Mouse (Mus musculus): ENCODE measurements around the gene Dock7. TPM values are rescaled to one million over a fixed set of nuclear protein-coding genes. Genes with fewer than 3 reads are reported as not detected.

Gene Dock7
- polyA plus RNA-seq, 1 experiment from 2014 or later = 46.6 TPM

- DNase-seq (ENCODE audit: low spot score) = no peak
- H3K9me3 ChIP-seq = no peaks in the 10 kb centered on the region
- no peaks in the 10 kb centered on the region for H3K27me3 ChIP-seq (ENCODE audit: insufficient read depth, poor library complexity, severe bottlenecking)
- no peak overlapping the region for H3K27ac ChIP-seq
- no peaks in the 10 kb centered on the region for H3K36me3 ChIP-seq
- no peak overlapping the region for H3K4me3 ChIP-seq
- 90% methylated on average over 1 of the region's 1 CpGs for WGBS
- H3K4me1 ChIP-seq = no peaks in the 10 kb centered on the region
These were observed 20.5 kb upstream of the Dock7 start for GRCm38 (mm10) chr4:99141171-99141570.

GRCm38 (mm10) chr4:99137986-99138641 is 17.4 kb upstream of the Dock7 start:
- no peak overlapping the region for H3K4me3 ChIP-seq
- H3K9me3 ChIP-seq = no peaks in the 10 kb centered on the region
- 79% methylated on average over 8 of the region's 8 CpGs for WGBS
- no peaks in the 10 kb centered on the region for H3K36me3 ChIP-seq
- no peaks in the 10 kb centered on the region for H3K4me1 ChIP-seq
- DNase-seq (ENCODE audit: low spot score) = no peak
- no peaks in the 10 kb centered on the region for H3K27me3 ChIP-seq (ENCODE audit: insufficient read depth, poor library complexity, severe bottlenecking)
- H3K27ac ChIP-seq = no peak overlapping the region

- Histone ChIP-seq H3K4me1 (no peaks in the 10 kb centered on the region), H3K27ac (no peak overlapping the region), H3K4me3 (no peak overlapping the region), H3K36me3 (no peaks in the 10 kb centered on the region), H3K27me3 (ENCODE audit: insufficient read depth, poor library complexity, severe bottlenecking) (no peaks in the 10 kb centered on the region), H3K9me3 (no peaks in the 10 kb centered on the region)
- no peak for DNase-seq (ENCODE audit: low spot score)
- WGBS = 55% methylated on average over 3 of the region's 3 CpGs
These were observed 13.8 kb upstream of the Dock7 start for GRCm38 (mm10) chr4:99134522-99134921.

GRCm38 (mm10) chr4:99133326-99133725 is 12.6 kb upstream of the Dock7 start:
- no peak for DNase-seq (ENCODE audit: low spot score)
- 91% methylated on average over 8 of the region's 8 CpGs for WGBS
- H3K4me3 ChIP-seq = no peak overlapping the region
- no peaks in the 10 kb centered on the region for H3K36me3 ChIP-seq
- H3K9me3 ChIP-seq = no peaks in the 10 kb centered on the region
- no peaks in the 10 kb centered on the region for H3K4me1 ChIP-seq
- no peak overlapping the region for H3K27ac ChIP-seq
- H3K27me3 ChIP-seq (ENCODE audit: insufficient read depth, poor library complexity, severe bottlenecking) = no peaks in the 10 kb centered on the region

- WGBS = 79% methylated on average over 6 of the region's 6 CpGs
- H3K4me1 ChIP-seq = no peaks in the 10 kb centered on the region
These were observed 12.0 kb upstream of the Dock7 start for GRCm38 (mm10) chr4:99132686-99133085.

GRCm38 (mm10) chr4:99131227-99131653 is 10.5 kb upstream of the Dock7 start:
- Histone ChIP-seq H3K36me3 (no peaks in the 10 kb centered on the region), H3K4me3 (no peak overlapping the region), H3K27me3 (ENCODE audit: insufficient read depth, poor library complexity, severe bottlenecking) (no peaks in the 10 kb centered on the region), H3K27ac (no peak overlapping the region), H3K4me1 (no peaks in the 10 kb centered on the region), H3K9me3 (no peaks in the 10 kb centered on the region)
- WGBS = 74% methylated on average over 9 of the region's 9 CpGs
- no peak for DNase-seq (ENCODE audit: low spot score)

More at GRCm38 (mm10) chr4:99132686-99133085, 12.0 kb upstream of the Dock7 start:
- no peak for DNase-seq (ENCODE audit: low spot score)
- H3K27me3 ChIP-seq (ENCODE audit: insufficient read depth, poor library complexity, severe bottlenecking) = no peaks in the 10 kb centered on the region
- H3K36me3 ChIP-seq = no peaks in the 10 kb centered on the region
- H3K27ac ChIP-seq = no peak overlapping the region
- H3K4me3 ChIP-seq = no peak overlapping the region
- no peaks in the 10 kb centered on the region for H3K9me3 ChIP-seq

GRCm38 (mm10) chr4:99123546-99123945 is 2.8 kb upstream of the Dock7 start:
- 61% methylated on average over 3 of the region's 3 CpGs for WGBS
- no peaks in the 10 kb centered on the region for H3K9me3 ChIP-seq
- H3K27me3 ChIP-seq (ENCODE audit: insufficient read depth, poor library complexity, severe bottlenecking) = no peaks in the 10 kb centered on the region
- H3K27ac ChIP-seq = no peak overlapping the region
- peaks cover 23% of the 10 kb centered on the region for H3K4me1 ChIP-seq
- no peak for DNase-seq (ENCODE audit: low spot score)
- H3K36me3 ChIP-seq = no peaks in the 10 kb centered on the region
- no peak overlapping the region for H3K4me3 ChIP-seq

GRCm38 (mm10) chr4:99122786-99123185 is 2.1 kb upstream of the Dock7 start:
- Histone ChIP-seq H3K9me3 (no peaks in the 10 kb centered on the region), H3K27ac (no peak overlapping the region), H3K4me3 (no peak overlapping the region), H3K36me3 (no peaks in the 10 kb centered on the region), H3K27me3 (ENCODE audit: insufficient read depth, poor library complexity, severe bottlenecking) (no peaks in the 10 kb centered on the region), H3K4me1 (peaks cover 24% of the 10 kb centered on the region)
- DNase-seq (ENCODE audit: low spot score) = no peak
- WGBS = 81% methylated on average over 1 of the region's 1 CpGs

GRCm38 (mm10) chr4:99122047-99122446 is 1.3 kb upstream of the Dock7 start:
- Histone ChIP-seq H3K4me1 (peaks cover 24% of the 10 kb centered on the region), H3K27ac (no peak overlapping the region), H3K4me3 (no peak overlapping the region), H3K9me3 (no peaks in the 10 kb centered on the region), H3K36me3 (no peaks in the 10 kb centered on the region), H3K27me3 (ENCODE audit: insufficient read depth, poor library complexity, severe bottlenecking) (no peaks in the 10 kb centered on the region)
- no peak for DNase-seq (ENCODE audit: low spot score)
- 65% methylated on average over 3 of the region's 3 CpGs for WGBS

GRCm38 (mm10) chr4:99121123-99121755 is 524 bp upstream of the Dock7 start:
- WGBS = 4% methylated on average over 17 of the region's 17 CpGs
- H3K36me3 ChIP-seq = no peaks in the 10 kb centered on the region
- peak overlapping the region; percentile 99 for H3K27ac ChIP-seq
- DNase-seq (ENCODE audit: low spot score) = no peak
- H3K4me3 ChIP-seq = peak overlapping the region; percentile 99
- H3K9me3 ChIP-seq = no peaks in the 10 kb centered on the region
- H3K27me3 ChIP-seq (ENCODE audit: insufficient read depth, poor library complexity, severe bottlenecking) = no peaks in the 10 kb centered on the region
- peaks cover 31% of the 10 kb centered on the region for H3K4me1 ChIP-seq

- Histone ChIP-seq H3K36me3 (no peaks in the 10 kb centered on the region), H3K27me3 (ENCODE audit: insufficient read depth, poor library complexity, severe bottlenecking) (no peaks in the 10 kb centered on the region), H3K9me3 (no peaks in the 10 kb centered on the region), H3K4me3 (peak overlapping the region; percentile 23; the same call in 1 of the 2 replicates), H3K27ac (no peak overlapping the region), H3K4me1 (peaks cover 38% of the 10 kb centered on the region)
- DNase-seq (ENCODE audit: low spot score) = peak; percentile 17
- 34% methylated on average over 5 of the region's 5 CpGs for WGBS
These were observed 1.7 kb downstream of the Dock7 start for GRCm38 (mm10) chr4:99119051-99119450.

- WGBS = 56% methylated on average over 9 of the region's 9 CpGs
- Histone ChIP-seq H3K4me1 (peaks cover 41% of the 10 kb centered on the region), H3K27ac (no peak overlapping the region), H3K9me3 (no peaks in the 10 kb centered on the region), H3K36me3 (no peaks in the 10 kb centered on the region), H3K4me3 (no peak overlapping the region), H3K27me3 (ENCODE audit: insufficient read depth, poor library complexity, severe bottlenecking) (no peaks in the 10 kb centered on the region)
- DNase-seq (ENCODE audit: low spot score) = no peak
These were observed 4.9 kb downstream of the Dock7 start for GRCm38 (mm10) chr4:99115797-99116196.

GRCm38 (mm10) chr4:99111670-99112069 is 9.0 kb downstream of the Dock7 start:
- no peaks in the 10 kb centered on the region for H3K9me3 ChIP-seq
- peaks cover 40% of the 10 kb centered on the region for H3K4me1 ChIP-seq
- no peak overlapping the region for H3K27ac ChIP-seq
- DNase-seq (ENCODE audit: low spot score) = no peak
- H3K4me3 ChIP-seq = no peak overlapping the region
- H3K36me3 ChIP-seq = no peaks in the 10 kb centered on the region
- WGBS = 55% methylated on average over 3 of the region's 3 CpGs
- no peaks in the 10 kb centered on the region for H3K27me3 ChIP-seq (ENCODE audit: insufficient read depth, poor library complexity, severe bottlenecking)
